In the genomic region with DNA sequence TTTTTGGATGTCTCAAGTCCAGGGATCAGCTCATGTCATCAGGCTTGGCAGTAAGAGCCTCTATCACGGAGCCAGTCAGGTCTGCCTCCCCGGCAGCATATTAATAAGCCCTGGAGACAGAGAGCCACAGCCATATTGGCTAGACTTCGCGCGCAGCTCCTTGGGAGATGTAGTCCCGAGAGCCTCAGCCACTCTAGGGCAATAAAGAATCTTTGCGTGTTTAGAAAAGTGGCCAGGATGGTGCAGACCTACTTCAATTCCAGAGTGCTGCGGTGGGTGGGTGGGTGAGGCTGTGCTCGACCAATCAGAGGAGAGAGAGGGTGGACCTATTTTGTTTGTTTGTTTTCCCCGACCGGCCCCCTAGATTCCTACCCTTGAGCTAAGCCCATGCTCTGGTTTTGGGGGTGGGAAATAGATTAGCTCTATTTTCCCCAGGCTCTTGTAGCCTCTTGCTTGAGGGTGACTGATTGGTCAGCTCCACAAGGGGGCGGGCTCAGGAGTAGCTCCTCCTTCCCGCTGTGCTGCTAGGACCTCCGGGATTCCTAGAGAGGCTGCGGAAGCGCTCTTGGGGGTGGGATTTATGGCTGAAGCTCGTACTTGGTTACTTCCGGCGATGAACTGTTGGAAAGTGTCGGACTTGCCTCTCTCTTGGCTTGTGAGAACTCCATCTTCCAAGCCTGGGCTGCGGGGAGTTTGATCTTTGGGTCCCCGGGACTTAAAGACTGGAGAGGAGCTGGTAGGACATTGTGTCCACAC, we compare ENCODE assay signal across 8 mouse cellular contexts. TPM values are rescaled to one million over a fixed set of nuclear protein-coding genes. Genes with fewer than 3 reads are reported as not detected.
DNase-seq lines count a peak whose midpoint lies in the region; ATAC-seq lines count a peak whose summit lies in the region.

A gene (plus strand): TSS at position 627 of the 756 bp plus-strand sequence.

- peak; percentile 81 for ATAC-seq in inflammation-experienced regulatory T-cells, adult 6 months
- ATAC-seq in megakaryocyte-erythroid progenitor cell, adult 5-6 weeks (replicated peaks; ENCODE audit: low FRiP score, low TSS enrichment, poor library complexity, severe bottlenecking), result peak; percentile 85

- DNase-seq in adrenal gland, adult (ENCODE audit: inconsistent age in 2 of 2, low spot score in 1 of 2), result peak; percentile 99
- DNase-seq in embryo, embryonic 10.5 days (ENCODE audit: low spot score), result peak; percentile 99
- DNase-seq in gastrocnemius, postnatal 14 days, result peak; percentile 98
- peak; percentile 99 for DNase-seq in left cerebral cortex, postnatal 10 days (ENCODE audit: extremely low spot score in 1 of 2, low spot score in 2 of 2)
- peak; percentile 95 for DNase-seq in right cerebral cortex, postnatal 25 days
- DNase-seq in urinary bladder, postnatal 4 days (ENCODE audit: low spot score in 2 of 2), result peak; percentile 97 to 98

- intact Hi-C loops in gastrocnemius, postnatal 14 days (cut with DNase I; ENCODE audit: low total_unique reads), result no loop called here
- intact Hi-C loops in left cerebral cortex, postnatal 10 days (cut with DNase I), result no loop called here

RNA-seq across cellular contexts. Expression of the gene that starts here (rescaled TPM):
- 1 to 10 TPM; 7.8 to 8.2 TPM for total RNA-seq in gastrocnemius, postnatal 14 days (2021)
- 1 to 10 TPM; 4.1 to 7.6 (median 6.7) TPM for polyA plus RNA-seq in inflammation-experienced regulatory T-cells, adult 6 months (2017; shearing (Covaris generic))
- total RNA-seq in left cerebral cortex, postnatal 10 days (2021), result 10 to 100 TPM; 15.0 to 15.2 TPM
- total RNA-seq in megakaryocyte-erythroid progenitor cell, adult 5-6 weeks (2014; fragmentation: Nextera tagmentation), result 5.7 and 9.5 TPM in 2 replicates
- 8.6 and 12.2 TPM in 2 replicates for total RNA-seq in megakaryocyte-erythroid progenitor cell, adult 5-6 weeks (2017)

Comparison
In these comparisons a context has a peak if more than half of its experiments do, and no peak if none do; other contexts are left out.
1. Peak in every context shown above with its lines: DNase-seq and ATAC-seq.